Mouse (Mus musculus): ENCODE measurements around the gene Jtb. TPM values are rescaled to one million over a fixed set of nuclear protein-coding genes. Genes with fewer than 3 reads are reported as not detected.
A peak's percentile ranks its signal among the peaks of the same experiment; 100 is the strongest.
"Not testable (repeated sequence)": the region's sequence is repeated elsewhere in the genome, so short reads cannot be mapped to it uniquely, and the experiment has no call there.

Jtb gene
- polyA plus RNA-seq, 1 experiment, result 91.7 TPM

DNA sequence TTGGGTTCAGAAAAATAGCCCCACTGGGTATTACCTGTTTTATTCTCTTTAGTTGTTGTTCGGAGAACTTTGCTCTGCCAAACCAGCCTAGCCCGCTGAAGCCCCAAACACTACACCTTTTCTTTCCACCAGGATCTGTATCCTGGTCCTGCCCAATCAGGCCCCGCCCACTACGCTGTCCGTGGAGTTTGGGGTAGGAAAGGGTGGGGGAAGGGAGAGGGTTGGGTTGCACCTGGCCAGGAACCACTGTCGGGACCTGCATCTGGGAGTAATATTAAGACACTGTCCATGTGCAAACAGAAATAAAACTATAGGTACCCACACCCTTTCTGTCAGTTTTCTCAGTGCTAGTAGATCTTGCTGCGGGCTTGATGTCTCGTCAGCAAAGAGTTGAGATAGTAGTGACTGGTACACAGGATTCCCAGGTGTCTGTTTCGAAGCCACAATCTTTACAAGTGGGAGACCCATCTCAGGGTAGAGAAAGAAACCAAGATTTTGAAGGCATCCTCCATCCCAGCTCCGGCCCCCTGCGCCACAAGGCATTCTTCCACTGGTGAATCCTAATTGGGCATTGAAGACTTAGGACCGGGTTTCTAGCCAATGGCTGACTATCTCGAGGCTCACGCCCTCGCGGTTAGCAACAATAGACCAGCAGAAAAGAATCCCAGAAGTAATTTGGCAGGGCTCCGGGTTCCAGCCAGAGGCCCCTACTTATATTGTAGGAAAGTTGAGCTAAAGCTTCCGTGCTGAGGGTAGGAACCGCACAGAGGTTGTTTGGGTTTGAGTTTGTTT, 11.8 kb downstream of the Jtb start, which contains the start of gene Creb3l4:
Gene Creb3l4, minus strand, starts transcription at position 529 of the 792 bp plus-strand sequence.
- no peak for DNase-seq

DNA sequence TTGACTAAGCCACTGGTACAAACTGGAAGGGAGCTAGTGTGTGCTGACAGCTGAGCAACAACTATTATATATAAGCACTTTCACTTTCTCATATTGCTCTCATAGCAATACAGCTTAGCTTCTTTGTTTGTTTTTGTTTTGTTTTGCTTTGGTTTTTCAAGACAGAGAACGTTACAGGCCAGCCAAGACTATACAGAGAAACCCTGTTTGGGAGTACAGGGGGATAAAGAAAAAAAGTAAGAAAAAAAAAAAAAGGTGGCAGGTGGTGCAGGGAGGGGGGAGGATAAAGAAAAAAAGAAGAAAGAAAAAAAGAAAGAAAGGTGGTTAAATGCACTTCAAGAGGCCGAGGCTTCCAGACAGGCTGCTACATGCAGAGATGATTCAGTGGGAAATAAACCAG, 14.0 kb downstream of the Jtb start:
- H3K4me1 ChIP-seq (replicated peaks; ENCODE audit: control insufficient read depth, insufficient read depth, low read length), result peaks cover 12% of the 10 kb centered on the region
- H3K4me3 ChIP-seq (ENCODE audit: control insufficient read depth, insufficient read depth, low read length), result no peak overlapping the region
- no peak for DNase-seq
- no peak overlapping the region; the same call in 1 of the 2 replicates for H3K27ac ChIP-seq (ENCODE audit: control insufficient read depth, insufficient read depth, low read length)
- H3K36me3 ChIP-seq (ENCODE audit: control insufficient read depth, insufficient read depth, low read length), result no peaks in the 10 kb centered on the region
- 6% methylated on average over 2 of the region's 2 CpGs for WGBS
- no peaks in the 10 kb centered on the region for H3K27me3 ChIP-seq (ENCODE audit: control insufficient read depth, insufficient read depth, low read length)
- no peak for TF ChIP-seq POLR2A (IDR thresholded peaks at IDR 0.05; ENCODE audit: control insufficient read depth, extremely low read depth, insufficient read depth, low read length, poor library complexity)
- TF ChIP-seq CTCF (IDR thresholded peaks at IDR 0.05; ENCODE audit: borderline replicate concordance, control insufficient read depth, extremely low read depth, insufficient read depth, low read length, poor library complexity), result no peak

More for the DNA sequence above, 11.8 kb downstream of the Jtb start, which contains the start of gene Creb3l4:
- Histone ChIP-seq H3K4me3 (ENCODE audit: control insufficient read depth, insufficient read depth, low read length) (no peak within 1 kb of the TSS), H3K27ac (ENCODE audit: control insufficient read depth, insufficient read depth, low read length) (no peak within 1 kb of the TSS), H3K36me3 (ENCODE audit: control insufficient read depth, insufficient read depth, low read length) (no peaks in the 10 kb centered on the region), H3K4me1 (replicated peaks; ENCODE audit: control insufficient read depth, insufficient read depth, low read length) (peaks cover 7% of the 10 kb centered on the region), H3K27me3 (ENCODE audit: control insufficient read depth, insufficient read depth, low read length) (no peaks in the 10 kb centered on the region)
- WGBS, result 90% methylated on average over 19 of the region's 19 CpGs
- TF ChIP-seq POLR2A (IDR thresholded peaks at IDR 0.05; ENCODE audit: control insufficient read depth, extremely low read depth, insufficient read depth, low read length, poor library complexity) (no peak), CTCF (IDR thresholded peaks at IDR 0.05; ENCODE audit: borderline replicate concordance, control insufficient read depth, extremely low read depth, insufficient read depth, low read length, poor library complexity) (no peak)

DNA sequence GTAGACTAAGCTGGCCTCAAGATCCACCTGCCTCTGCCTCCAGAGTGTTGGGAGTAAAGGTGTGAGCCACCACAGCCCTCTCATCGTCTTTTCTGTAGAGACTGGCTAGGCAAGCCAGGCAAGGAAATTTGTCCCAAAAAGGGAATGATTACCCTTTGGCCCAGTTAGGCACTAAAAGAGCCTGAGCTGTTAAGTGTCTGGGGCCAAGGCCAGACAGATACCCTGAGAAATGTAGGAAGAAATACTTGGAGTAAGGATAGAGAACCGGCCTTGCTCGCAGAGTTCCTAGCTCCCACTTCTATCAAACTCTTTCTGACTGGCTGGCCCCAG, 16.2 kb downstream of the Jtb start:
- Histone ChIP-seq H3K36me3 (ENCODE audit: control insufficient read depth, insufficient read depth, low read length) (no peaks in the 10 kb centered on the region), H3K4me3 (ENCODE audit: control insufficient read depth, insufficient read depth, low read length) (peak overlapping the region; percentile 34), H3K27ac (ENCODE audit: control insufficient read depth, insufficient read depth, low read length) (peak overlapping the region; percentile 22; the same call in 1 of the 2 replicates), H3K4me1 (replicated peaks; ENCODE audit: control insufficient read depth, insufficient read depth, low read length) (peaks cover 12% of the 10 kb centered on the region), H3K27me3 (ENCODE audit: control insufficient read depth, insufficient read depth, low read length) (no peaks in the 10 kb centered on the region)
- no peak for DNase-seq
- TF ChIP-seq POLR2A (IDR thresholded peaks at IDR 0.05; ENCODE audit: control insufficient read depth, extremely low read depth, insufficient read depth, low read length, poor library complexity), result no peak
- no peak for TF ChIP-seq CTCF (IDR thresholded peaks at IDR 0.05; ENCODE audit: borderline replicate concordance, control insufficient read depth, extremely low read depth, insufficient read depth, low read length, poor library complexity)
- 10% methylated on average over 3 of the region's 3 CpGs for WGBS

DNA sequence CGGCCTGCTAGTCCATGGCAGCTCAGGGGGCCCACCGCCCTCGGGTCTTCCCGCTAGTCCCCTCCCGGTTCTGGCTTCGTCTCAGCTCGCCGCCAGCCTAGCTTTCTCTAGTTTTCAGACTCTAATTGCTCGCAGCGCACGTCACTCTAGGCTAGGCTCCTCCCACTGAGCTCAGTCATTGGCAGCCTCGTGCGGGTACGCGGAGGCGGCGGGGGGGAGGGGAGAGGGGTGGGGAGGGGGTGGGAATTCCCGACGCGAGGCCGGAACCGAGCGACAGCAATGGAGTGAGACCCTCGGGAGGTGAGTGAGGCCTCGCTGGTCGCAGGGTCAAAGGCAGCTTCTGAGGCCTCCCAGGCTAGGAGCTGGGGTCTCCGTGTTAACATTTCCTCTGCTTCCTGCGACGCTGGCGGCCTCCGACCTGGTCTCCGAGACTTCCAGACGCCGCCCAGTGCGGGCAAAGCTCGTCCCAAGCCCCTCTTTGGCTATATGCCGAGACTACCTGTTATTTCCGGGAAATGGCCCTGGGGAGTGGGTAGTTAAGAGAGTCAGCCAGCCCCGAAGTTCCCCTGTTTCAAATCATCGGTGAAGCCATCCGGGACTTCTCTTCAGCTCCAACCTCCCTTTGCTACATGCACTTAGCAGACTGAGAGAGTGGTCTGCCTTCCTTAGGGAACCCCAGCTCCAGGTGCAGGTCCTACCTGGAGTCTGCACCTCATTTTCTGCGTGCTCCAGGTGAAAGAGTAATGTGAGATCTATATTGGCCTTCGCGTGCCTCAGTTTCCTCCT, 16.8 kb downstream of the Jtb start, which contains the start of gene Slc39a1:
Gene Slc39a1, plus strand, starts transcription at position 213 of the 786 bp plus-strand sequence.
- under 1% methylated on average over 44 of the region's 44 CpGs for WGBS

GRCm38 (mm10) chr3:90248746-90249100, 17.3 kb downstream of the Jtb start:
- H3K4me3 ChIP-seq (ENCODE audit: control insufficient read depth, insufficient read depth, low read length), result peak overlapping the region; percentile 81
- WGBS, result 6% methylated on average over 10 of the region's 10 CpGs
- peaks cover 14% of the 10 kb centered on the region for H3K4me1 ChIP-seq (replicated peaks; ENCODE audit: control insufficient read depth, insufficient read depth, low read length)
- H3K27ac ChIP-seq (ENCODE audit: control insufficient read depth, insufficient read depth, low read length), result peak overlapping the region; percentile 47
- TF ChIP-seq CTCF (IDR thresholded peaks at IDR 0.05; ENCODE audit: borderline replicate concordance, control insufficient read depth, extremely low read depth, insufficient read depth, low read length, poor library complexity) (no peak), POLR2A (IDR thresholded peaks at IDR 0.05; ENCODE audit: control insufficient read depth, extremely low read depth, insufficient read depth, low read length, poor library complexity) (no peak)
- no peaks in the 10 kb centered on the region for H3K27me3 ChIP-seq (ENCODE audit: control insufficient read depth, insufficient read depth, low read length)
- H3K36me3 ChIP-seq (ENCODE audit: control insufficient read depth, insufficient read depth, low read length), result no peaks in the 10 kb centered on the region
- peak; percentile 30 for DNase-seq

More for the DNA sequence above, 16.8 kb downstream of the Jtb start, which contains the start of gene Slc39a1:
- Histone ChIP-seq H3K36me3 (ENCODE audit: control insufficient read depth, insufficient read depth, low read length) (no peaks in the 10 kb centered on the region), H3K27me3 (ENCODE audit: control insufficient read depth, insufficient read depth, low read length) (no peaks in the 10 kb centered on the region), H3K4me3 (ENCODE audit: control insufficient read depth, insufficient read depth, low read length) (peak within 1 kb of the TSS; percentile 81), H3K4me1 (replicated peaks; ENCODE audit: control insufficient read depth, insufficient read depth, low read length) (peaks cover 12% of the 10 kb centered on the region), H3K27ac (ENCODE audit: control insufficient read depth, insufficient read depth, low read length) (peak within 1 kb of the TSS; percentile 47)
- peak; percentile 93 for DNase-seq
- TF ChIP-seq CTCF (IDR thresholded peaks at IDR 0.05; ENCODE audit: borderline replicate concordance, control insufficient read depth, extremely low read depth, insufficient read depth, low read length, poor library complexity) (no peak; the same call in 1 of the 2 replicates), POLR2A (IDR thresholded peaks at IDR 0.05; ENCODE audit: control insufficient read depth, extremely low read depth, insufficient read depth, low read length, poor library complexity) (peak; percentile 84)

DNA sequence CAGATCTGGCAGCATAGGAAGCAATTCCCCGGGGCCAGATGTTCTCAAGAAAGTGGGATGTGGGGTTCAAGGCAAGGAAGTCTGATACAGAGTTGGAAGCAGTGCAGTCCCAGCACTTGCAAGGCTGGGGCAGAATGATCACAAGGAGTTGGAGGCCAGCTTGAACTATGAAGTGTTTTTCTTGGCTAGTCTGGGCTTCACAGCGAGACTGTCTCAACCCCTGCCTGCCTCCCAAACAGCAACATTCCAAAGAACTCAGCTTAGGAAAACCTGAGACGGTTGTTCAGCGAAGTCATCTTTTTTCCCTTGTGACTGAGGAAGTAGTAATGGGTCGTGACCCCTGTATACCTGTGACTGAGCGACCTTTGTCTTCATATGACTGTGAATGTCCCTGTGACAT, 19.4 kb downstream of the Jtb start:
- WGBS, result 93% methylated on average over 6 of the region's 6 CpGs
- TF ChIP-seq POLR2A (IDR thresholded peaks at IDR 0.05; ENCODE audit: control insufficient read depth, extremely low read depth, insufficient read depth, low read length, poor library complexity) (no peak), CTCF (IDR thresholded peaks at IDR 0.05; ENCODE audit: borderline replicate concordance, control insufficient read depth, extremely low read depth, insufficient read depth, low read length, poor library complexity) (no peak)
- no peak for DNase-seq
- no peaks in the 10 kb centered on the region for H3K27me3 ChIP-seq (ENCODE audit: control insufficient read depth, insufficient read depth, low read length)
- H3K4me1 ChIP-seq (replicated peaks; ENCODE audit: control insufficient read depth, insufficient read depth, low read length), result peaks cover 22% of the 10 kb centered on the region
- no peak overlapping the region for H3K4me3 ChIP-seq (ENCODE audit: control insufficient read depth, insufficient read depth, low read length)
- H3K27ac ChIP-seq (ENCODE audit: control insufficient read depth, insufficient read depth, low read length), result no peak overlapping the region
- H3K36me3 ChIP-seq (ENCODE audit: control insufficient read depth, insufficient read depth, low read length), result no peaks in the 10 kb centered on the region

DNA sequence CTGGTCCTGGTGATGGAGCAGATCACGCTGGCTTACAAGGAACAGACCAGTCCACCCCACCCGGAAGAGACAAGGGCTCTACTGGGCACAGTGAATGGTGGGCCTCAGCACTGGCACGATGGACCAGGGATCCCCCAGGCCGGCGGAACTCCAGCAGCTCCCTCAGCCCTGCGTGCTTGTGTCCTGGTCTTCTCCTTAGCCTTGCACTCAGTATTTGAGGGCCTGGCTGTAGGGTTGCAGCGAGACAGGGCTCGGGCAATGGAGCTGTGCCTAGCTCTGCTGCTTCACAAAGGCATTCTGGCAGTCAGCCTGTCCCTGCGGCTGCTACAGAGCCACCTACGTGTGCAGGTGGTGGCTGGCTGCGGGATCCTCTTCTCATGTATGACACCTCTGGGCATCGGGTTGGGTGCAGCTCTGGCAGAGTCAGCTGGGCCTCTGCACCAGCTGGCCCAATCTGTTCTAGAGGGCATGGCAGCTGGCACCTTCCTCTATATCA, 20.4 kb downstream of the Jtb start:
- WGBS, result 93% methylated on average over 12 of the region's 12 CpGs
- H3K27ac ChIP-seq (ENCODE audit: control insufficient read depth, insufficient read depth, low read length), result not testable (repeated sequence)

DNA sequence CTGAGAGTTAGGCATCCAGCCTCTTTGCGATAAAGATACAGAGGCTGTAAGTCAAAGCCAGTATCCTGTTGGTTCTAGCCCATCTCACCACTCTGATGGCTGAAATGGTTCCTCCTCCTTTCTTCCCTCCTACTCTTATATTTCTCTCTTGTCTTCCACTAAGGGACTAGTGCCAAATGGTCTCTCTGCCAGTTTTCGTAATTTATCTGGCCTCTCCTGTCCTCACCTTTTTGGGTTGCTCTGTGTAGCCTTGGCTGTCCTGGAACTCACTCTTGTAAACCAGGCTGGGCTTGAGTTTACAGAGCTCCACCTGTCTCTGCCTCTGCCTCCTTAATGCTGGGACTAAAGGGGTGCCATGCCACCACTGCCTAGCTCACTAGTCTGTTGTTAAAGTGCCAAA, 21.3 kb downstream of the Jtb start:
- peaks cover 19% of the 10 kb centered on the region for H3K4me1 ChIP-seq (replicated peaks; ENCODE audit: control insufficient read depth, insufficient read depth, low read length)
- DNase-seq, result not testable (repeated sequence)

More for the DNA sequence above, 20.4 kb downstream of the Jtb start:
- H3K36me3 ChIP-seq (ENCODE audit: control insufficient read depth, insufficient read depth, low read length); H3K4me3 ChIP-seq (ENCODE audit: control insufficient read depth, insufficient read depth, low read length); DNase-seq; H3K27me3 ChIP-seq (ENCODE audit: control insufficient read depth, insufficient read depth, low read length): not testable (repeated sequence)
- H3K4me1 ChIP-seq (replicated peaks; ENCODE audit: control insufficient read depth, insufficient read depth, low read length), result peaks cover 21% of the 10 kb centered on the region

GRCm38 (mm10) chr3:90253174-90253573, 21.8 kb downstream of the Jtb start:
- peaks cover 18% of the 10 kb centered on the region for H3K4me1 ChIP-seq (replicated peaks; ENCODE audit: control insufficient read depth, insufficient read depth, low read length)

More for the DNA sequence above, 21.3 kb downstream of the Jtb start:
- not testable (repeated sequence) for H3K36me3 ChIP-seq (ENCODE audit: control insufficient read depth, insufficient read depth, low read length); H3K4me3 ChIP-seq (ENCODE audit: control insufficient read depth, insufficient read depth, low read length); H3K27ac ChIP-seq (ENCODE audit: control insufficient read depth, insufficient read depth, low read length); H3K27me3 ChIP-seq (ENCODE audit: control insufficient read depth, insufficient read depth, low read length)
- 98% methylated on average over 2 of the region's 2 CpGs for WGBS

More at GRCm38 (mm10) chr3:90253174-90253573, 21.8 kb downstream of the Jtb start:
- WGBS, result 81% methylated on average over 1 of the region's 1 CpGs
- H3K27me3 ChIP-seq (ENCODE audit: control insufficient read depth, insufficient read depth, low read length); H3K36me3 ChIP-seq (ENCODE audit: control insufficient read depth, insufficient read depth, low read length); DNase-seq; H3K4me3 ChIP-seq (ENCODE audit: control insufficient read depth, insufficient read depth, low read length); H3K27ac ChIP-seq (ENCODE audit: control insufficient read depth, insufficient read depth, low read length): not testable (repeated sequence)
